Mouse (Mus musculus): ENCODE results near the gene Agpat3.

Agpat3 gene

DNA sequence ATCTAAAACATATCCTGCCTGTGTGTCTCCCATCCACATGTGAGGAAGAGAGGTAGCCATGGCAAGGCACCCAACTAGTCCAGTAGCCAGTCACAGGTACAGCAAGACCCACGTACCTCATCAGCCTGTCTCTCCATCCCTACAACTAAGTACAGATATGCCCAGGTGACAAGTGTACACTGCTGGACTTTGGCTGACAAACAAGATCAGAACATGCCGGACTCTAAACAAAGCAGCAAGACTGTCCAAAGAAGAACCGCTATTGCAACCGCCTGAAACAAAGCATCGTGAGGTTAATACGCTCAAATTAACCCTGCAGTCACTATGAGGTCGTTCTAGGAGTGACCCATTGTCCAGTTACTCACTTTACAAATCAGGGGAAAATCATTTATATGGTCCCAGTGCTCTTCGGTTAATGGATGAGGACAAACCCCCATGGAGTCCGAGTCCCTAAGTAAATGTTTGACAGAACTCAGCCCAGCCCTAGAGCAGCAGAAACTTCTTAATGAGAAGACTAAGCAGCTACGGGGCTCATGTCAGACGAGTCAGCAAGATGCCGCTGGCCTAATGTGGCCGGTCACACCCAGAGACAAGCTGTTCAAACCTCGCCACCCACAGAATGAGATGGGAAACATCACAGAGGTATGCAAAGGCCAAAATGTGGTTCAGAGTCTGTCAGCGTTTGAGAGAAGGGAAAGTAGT, 2.7 kb downstream of the Agpat3 start:
- POLR2A ChIA-PET: interaction anchor here in 3 of 4 experiments (0.9 to 3.0 kb wide), 8 partner anchors 13 to 116 kb away, joined by 3 to 14 read pairs (median 8); no protein-coding TSS in a partner anchor
- CTCF ChIA-PET: interaction anchor here in 1 of 4 experiments (1.4 kb wide), 1 partner anchor 26 kb away, joined by 4 read pairs; no protein-coding TSS in a partner anchor

DNA sequence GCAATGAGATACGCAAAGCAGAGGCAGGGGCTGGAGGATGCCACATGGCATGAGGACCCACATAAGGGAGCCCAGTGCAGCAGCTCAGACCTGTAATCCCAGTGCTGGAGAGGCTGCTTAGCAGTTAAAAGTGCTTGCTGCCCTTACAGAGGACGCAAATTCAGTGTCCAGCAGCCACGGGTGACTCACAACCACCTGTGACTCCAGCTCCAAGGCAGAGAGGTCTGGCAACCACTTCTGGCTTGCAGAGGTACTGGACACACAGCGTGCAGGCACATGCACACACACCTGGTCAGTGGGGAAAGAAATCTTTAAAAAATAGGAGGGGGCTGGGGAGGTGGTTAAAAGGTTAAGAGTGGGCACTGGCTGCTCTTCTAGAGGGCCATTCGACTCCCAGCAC, 4.1 kb downstream of the Agpat3 start:
- CTCF ChIA-PET: interaction anchor here in 1 of 4 experiments (1.4 kb wide), 1 partner anchor 25 kb away, joined by 4 read pairs; no protein-coding TSS in a partner anchor
- POLR2A ChIA-PET: interaction anchor here in 2 of 4 experiments (0.9 to 2.9 kb wide), 7 partner anchors 10 to 43 kb away, joined by 3 to 14 read pairs (median 5); no protein-coding TSS in a partner anchor

DNA sequence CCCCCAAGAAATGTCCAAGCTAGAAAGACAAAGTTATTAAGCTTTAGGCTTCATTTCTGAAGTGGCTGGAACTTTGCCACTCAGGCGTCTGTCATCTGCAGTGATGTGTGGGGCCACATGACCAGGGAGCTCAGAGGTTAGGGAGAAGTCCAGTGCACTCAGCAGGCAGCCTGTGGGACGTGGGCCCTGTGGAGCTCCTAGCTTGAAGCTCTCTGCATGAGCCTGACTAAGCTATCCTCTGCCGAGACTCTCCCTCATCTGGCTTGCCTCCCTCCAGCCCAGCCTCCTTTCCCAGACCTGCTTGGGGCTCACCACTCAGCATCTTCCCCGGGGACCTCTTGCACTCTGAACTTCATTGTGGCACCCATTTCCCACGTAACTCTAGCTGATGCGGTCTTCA, 4.8 kb downstream of the Agpat3 start:
- POLR2A ChIA-PET: interaction anchor here in 3 of 4 experiments (0.5 to 2.9 kb wide), 15 partner anchors 8 to 154 kb away, joined by 3 to 14 read pairs (median 4); partner anchors contain the start of gene Pdxk (in 1 of the 3)

DNA sequence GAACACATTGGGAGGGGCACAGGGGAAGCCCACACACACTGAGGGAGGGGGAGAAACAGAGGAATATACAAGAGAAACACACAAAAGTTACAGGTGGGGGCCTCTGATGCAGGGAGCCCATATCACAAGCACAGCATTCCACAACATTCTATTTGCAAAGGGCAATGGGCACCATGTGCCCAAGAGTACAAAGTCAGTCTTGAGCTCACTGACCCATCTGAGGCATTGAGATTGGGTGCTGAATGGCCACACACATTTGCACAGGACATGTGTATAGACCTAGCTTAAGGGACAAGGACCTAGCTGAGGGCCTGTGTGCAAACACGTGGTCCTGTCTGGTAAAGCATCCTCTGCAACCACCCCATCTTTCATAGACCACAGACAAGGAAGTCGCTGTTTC, 6.8 kb downstream of the Agpat3 start:
- ChIA-PET CTCF (interaction anchor here in 1 of 4 experiments (0.7 kb wide), 1 partner anchor 741 kb away, joined by 4 read pairs; no protein-coding TSS in a partner anchor), POLR2A (interaction anchor here in 1 of 4 experiments (2.9 kb wide), 1 partner anchor 19 kb away, joined by 14 read pairs; no protein-coding TSS in a partner anchor)

More for the DNA sequence above, 4.8 kb downstream of the Agpat3 start:
- CTCF ChIA-PET: interaction anchor here in 2 of 4 experiments (0.6 kb wide), 3 partner anchors 12 to 1310 kb away, joined by 3 to 11 read pairs (median 9); no protein-coding TSS in a partner anchor

DNA sequence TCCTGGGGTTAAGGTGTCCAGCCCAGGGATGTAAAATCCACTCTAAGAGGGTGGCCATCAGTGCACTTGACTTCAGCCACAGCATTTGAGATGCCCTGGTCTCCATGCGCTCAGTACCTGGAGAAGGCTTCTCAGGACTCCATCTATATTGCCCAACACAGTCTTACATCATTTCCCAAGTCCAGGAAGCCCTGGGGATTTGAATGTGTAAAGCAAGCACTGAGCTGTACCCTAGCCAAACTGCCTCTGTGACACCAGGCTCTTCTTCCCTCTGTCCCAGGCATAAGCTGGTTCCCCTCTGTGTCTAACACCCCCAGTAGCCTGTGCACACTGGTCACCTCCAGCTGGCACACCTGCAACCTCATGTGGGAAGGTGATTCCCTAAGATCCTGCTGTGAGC, 10.2 kb downstream of the Agpat3 start:
- ChIA-PET POLR2A (interaction anchor here in 3 of 4 experiments (0.6 to 2.8 kb wide), 8 partner anchors 9 to 99 kb away, joined by 3 to 19 read pairs (median 4); no protein-coding TSS in a partner anchor), CTCF (interaction anchor here in 1 of 4 experiments (0.5 kb wide), 1 partner anchor 67 kb away, joined by 3 read pairs; no protein-coding TSS in a partner anchor)

DNA sequence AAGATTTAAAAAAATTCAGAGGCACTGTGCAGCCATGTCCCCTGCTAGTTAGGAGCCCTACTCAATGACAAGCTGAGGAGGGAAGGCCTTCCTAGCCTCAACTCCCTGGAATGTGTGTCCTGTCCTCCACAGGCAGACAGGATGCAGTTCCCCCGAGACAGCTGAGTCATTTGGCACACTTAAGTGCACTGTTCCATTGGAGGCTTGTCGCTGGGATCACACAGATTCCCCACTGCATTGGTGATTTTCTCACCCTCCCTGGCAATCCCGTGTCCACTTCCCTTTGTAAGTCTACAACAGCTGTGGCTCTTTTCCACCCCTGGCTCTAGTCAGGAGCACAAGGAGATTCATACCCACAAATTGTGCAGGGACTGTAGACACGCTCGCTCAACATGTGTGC, 14.1 kb downstream of the Agpat3 start:
- POLR2A ChIA-PET: interaction anchor here in 3 of 4 experiments (0.6 to 2.2 kb wide), 6 partner anchors 12 to 1830 kb away, joined by 3 to 18 read pairs (median 6); partner anchors contain the start of gene Lrrc3 (in 1 of the 3)
- CTCF ChIA-PET: interaction anchor here in 1 of 4 experiments (0.5 kb wide), 1 partner anchor 16 kb away, joined by 12 read pairs; no protein-coding TSS in a partner anchor

DNA sequence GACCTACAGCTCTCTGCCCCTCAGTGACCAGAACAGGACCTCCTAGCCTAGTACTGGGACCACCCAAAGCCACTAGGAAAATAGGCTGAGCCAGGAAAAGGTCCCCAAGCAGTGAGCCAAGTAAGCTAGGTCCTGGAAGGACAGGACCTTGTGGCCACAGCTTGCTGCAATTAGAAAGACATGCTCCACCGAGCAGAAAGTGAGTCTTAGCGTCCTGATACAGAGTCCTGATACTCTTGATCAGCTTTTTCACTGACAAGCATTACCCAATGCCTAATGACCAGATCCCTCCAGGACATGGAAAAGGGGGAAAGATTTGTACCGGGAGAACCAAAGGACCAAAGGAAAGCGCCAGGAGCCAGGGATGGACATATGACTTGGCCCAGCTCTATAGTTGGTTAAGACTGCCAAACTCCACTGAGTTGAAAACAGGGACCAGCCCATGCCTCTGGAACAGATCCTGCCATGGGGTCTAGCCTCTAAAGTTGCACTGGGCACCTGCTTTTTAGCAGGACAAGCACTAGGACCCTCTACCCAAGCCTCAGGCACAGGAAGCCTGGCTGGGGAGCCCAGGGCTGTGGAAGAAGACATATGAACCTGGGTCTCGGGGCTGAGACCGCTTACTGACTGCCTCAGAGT, 17.2 kb downstream of the Agpat3 start:
- ChIA-PET CTCF (interaction anchor here in 2 of 4 experiments (0.5 to 1.4 kb wide), 5 partner anchors 12 to 168 kb away, joined by 3 to 4 read pairs (median 3); no protein-coding TSS in a partner anchor), POLR2A (interaction anchor here in 2 of 4 experiments (0.9 to 1.8 kb wide), 6 partner anchors 9 to 16 kb away, joined by 3 to 7 read pairs (median 4); no protein-coding TSS in a partner anchor)

DNA sequence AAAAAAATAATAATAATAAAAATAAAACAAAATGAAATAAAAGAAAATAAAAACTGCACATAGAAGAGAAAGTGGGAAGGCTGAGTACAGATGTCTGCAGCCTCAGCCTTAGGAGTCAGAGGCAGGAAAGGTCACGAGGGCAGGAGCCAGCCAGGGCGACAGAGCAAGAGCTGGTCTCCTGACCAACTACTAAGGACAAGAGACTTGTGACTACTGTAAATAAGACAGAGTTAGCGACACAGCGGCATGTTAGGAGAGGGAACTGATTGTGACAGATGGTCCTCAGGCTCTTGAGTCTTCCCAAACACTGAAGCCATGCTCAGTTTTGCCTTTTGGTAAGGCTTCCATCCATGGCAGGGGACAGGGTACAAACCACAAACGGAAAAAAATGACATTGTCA, 20.7 kb downstream of the Agpat3 start:
- CTCF ChIA-PET: no interaction called here

DNA sequence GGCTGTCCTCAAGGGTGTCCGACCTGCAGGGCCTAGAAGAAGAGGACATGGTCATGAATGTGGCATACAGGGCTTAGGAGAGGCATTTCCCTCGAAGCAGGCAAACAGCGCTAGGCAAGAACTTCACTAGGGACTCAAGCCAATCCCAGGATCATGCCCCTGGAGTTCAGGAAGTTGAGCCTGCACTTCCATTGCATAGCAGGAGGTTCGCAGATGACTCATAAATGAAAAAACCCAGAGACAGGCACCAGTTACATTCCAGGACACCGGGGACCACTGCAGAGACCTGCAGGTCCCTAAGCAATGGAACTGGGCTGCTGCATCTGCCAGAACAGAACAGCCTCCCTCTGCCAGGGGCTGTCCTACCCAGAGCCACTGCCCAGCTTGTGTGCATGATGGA, 23.0 kb downstream of the Agpat3 start:
- CTCF ChIA-PET: interaction anchor here in 1 of 4 experiments (0.6 kb wide), 1 partner anchor 24 kb away, joined by 4 read pairs; no protein-coding TSS in a partner anchor
- POLR2A ChIA-PET: interaction anchor here in 3 of 4 experiments (0.6 to 8.8 kb wide), 4 partner anchors 11 to 63 kb away, joined by 3 to 152 read pairs (median 3); no protein-coding TSS in a partner anchor

More for the DNA sequence above, 20.7 kb downstream of the Agpat3 start:
- POLR2A ChIA-PET: interaction anchor here in 2 of 4 experiments (0.7 to 1.7 kb wide), 6 partner anchors 9 to 35 kb away, joined by 3 to 5 read pairs (median 4); no protein-coding TSS in a partner anchor

DNA sequence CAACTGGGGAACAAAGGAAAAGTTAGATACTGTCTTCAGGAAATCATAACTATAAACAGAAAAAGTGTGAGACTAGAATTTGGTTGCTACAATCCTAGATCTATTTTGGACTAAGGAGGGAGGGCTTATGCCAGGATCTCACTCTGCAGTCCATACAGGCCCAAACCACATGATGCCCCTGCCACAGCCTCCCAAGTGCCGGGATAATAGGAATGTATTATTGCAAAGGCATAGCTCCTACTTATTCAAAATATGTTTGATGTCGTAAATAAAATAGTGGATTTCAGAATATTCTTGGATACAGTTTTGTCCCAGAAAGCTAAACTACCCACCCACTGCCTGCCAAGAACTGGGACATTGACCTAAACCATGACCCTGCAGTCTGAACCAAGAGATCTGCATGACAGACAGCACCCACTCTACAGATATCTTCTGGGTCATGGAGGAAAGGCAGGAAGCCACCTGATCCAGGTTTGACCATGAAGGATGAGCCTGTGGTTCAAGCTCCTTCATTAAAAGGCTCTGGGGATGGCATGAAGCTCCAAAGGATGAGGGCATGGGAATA, 24.2 kb downstream of the Agpat3 start:
- CTCF ChIA-PET: interaction anchor here in 2 of 4 experiments (0.5 to 1.2 kb wide), 3 partner anchors 9 to 1899 kb away, joined by 3 to 4 read pairs (median 3); no protein-coding TSS in a partner anchor
- POLR2A ChIA-PET: interaction anchor here in 3 of 4 experiments (0.6 to 8.8 kb wide), 16 partner anchors 11 to 1233 kb away, joined by 3 to 152 read pairs (median 4); no protein-coding TSS in a partner anchor

DNA sequence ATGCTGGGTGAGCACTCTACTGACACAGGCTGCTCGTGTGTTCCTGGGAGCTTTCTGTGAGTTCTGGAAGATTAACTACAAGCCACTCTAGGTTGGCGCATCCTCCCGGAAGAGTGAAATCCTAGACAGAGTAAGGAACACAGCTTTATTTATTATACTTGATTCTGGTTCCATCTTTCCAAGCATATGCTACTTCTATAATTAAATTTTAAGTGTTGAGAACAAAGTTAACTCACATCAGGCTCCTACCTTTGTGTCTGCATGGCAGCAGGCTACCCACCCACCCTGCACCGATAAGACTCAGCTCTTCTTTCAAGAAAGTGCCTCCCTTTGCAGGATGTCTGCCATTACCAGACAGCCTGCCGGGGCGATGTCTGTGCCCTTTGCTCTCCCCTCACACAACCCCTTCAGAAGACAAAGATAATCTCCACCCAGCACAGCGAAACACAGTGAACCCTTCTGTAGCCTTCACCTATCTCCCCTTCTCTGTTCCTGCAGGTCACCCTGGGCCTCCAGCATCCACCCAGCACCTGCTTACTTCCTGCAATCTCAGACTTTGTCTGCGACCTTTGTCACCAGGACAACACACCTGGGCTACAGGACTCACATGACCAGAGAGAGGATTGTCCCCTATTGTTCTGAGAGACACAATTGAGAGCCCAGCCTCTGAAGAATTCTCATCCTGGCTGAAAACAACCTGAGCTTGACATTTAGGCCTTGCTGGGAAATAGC, 26.2 kb downstream of the Agpat3 start:
- POLR2A ChIA-PET: interaction anchor here in 3 of 4 experiments (0.5 to 8.8 kb wide), 78 partner anchors 9 to 1725 kb away, joined by 3 to 152 read pairs (median 5); partner anchors contain the start of genes D10Jhu81e (in 1 of the 3), Pdxk (in 1 of the 3), Pfkl (in 1 of the 3) and Pttg1ip (in 1 of the 3)
- CTCF ChIA-PET: interaction anchor here (0.5 to 2.2 kb wide), 22 partner anchors 14 to 1583 kb away, joined by 3 to 25 read pairs (median 5); partner anchors contain the start of genes Med16 (in 1 of the 4) and Rrp1 (in 1 of the 4)

DNA sequence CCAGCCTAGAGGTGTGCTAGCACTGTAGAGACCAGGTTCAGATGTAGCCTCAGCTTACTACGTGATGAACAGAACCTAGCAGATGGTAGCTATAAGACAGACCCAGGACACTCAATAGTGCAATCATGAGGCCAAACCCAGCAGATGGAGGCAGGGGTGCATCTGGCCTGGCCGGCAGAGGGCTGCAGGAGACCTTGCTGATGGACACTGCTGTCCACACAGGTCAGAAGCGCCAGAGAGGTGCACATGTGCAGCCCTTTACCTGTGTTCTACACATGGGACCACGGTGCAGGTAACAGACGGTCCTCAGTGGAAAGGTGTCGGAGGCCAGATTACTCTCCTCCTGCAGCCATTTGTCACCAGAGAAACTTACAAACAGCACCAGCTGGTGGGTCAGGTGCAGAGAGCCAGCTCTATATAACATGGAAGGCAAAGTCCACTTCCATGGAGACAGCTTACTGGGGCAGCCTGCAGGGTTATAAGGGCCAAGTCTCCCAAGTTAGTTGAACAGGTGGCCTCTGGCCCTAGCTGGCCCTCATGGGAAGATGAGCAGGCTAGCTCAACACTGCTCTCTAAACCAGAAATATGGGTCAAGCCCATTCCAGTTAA, 27.6 kb downstream of the Agpat3 start:
- ChIA-PET CTCF (interaction anchor here (0.6 to 3.8 kb wide), 14 partner anchors 13 to 782 kb away, joined by 3 to 21 read pairs (median 4); partner anchors contain the start of gene Rrp1 (in 1 of the 4)), POLR2A (interaction anchor here (0.9 to 8.8 kb wide), 22 partner anchors 10 to 743 kb away, joined by 3 to 152 read pairs (median 5); partner anchors contain the start of gene Pttg1ip (in 1 of the 4))

DNA sequence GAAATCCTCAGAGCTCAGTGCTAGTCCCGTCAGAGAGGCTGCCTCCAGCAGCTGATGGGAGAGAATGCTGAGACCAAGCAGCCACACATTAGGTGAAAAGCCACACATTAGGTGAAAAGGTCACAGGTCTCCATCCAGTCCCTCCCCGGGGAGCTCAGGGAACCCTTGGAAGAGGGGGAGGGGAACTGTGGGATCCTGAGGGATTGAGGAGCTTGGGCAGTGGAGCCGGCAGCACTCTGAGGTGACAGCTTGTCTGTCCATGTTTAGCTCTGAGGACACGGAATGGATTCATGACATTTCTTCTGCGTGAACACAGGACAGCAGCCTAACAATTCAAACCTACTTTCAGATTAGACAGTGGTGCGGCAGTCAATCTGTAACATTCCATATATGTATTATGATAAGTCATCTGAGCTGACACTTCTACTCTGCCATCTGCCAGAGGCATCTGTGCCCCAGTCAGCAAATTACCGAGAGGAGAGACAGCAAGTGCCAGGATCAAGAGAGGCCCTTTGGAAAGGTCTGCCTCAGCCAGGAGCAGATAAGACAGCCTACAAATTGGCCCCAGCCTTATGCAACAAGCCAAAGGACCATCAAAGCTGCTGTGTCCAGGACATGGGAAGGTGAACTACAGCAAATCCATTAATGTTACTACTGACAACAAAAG, 28.9 kb downstream of the Agpat3 start:
- ChIA-PET POLR2A (interaction anchor here in 3 of 4 experiments (0.6 to 8.8 kb wide), 15 partner anchors 8 to 716 kb away, joined by 3 to 152 read pairs (median 6); partner anchors contain the start of gene Trappc10 (in 1 of the 3)), CTCF (interaction anchor here (0.6 to 3.8 kb wide), 28 partner anchors 9 to 339 kb away, joined by 3 to 21 read pairs (median 4); partner anchors contain the start of gene Rrp1 (in 2 of the 4))

DNA sequence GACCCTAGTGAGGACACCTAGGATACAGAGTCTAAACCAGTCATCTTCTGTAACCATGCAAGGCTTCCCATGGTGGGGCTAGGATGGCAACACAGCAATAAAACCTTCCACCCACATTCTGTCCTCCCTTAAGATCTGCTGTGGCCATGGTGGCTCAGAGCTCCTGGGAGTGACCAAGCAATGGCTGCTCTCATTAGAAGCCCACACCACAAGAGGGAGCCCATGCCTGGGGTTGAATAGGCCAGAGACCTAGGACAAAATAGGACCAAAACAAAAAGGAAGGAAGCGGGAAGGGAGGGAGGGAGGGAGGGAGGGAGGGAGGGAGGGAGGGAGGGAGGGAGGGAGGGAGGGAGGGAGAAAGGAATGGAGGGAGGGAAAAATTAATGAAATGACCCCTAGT, 29.5 kb downstream of the Agpat3 start:
- CTCF ChIA-PET: interaction anchor here (0.6 to 3.8 kb wide), 31 partner anchors 8 to 338 kb away, joined by 3 to 21 read pairs (median 5); partner anchors contain the start of gene Rrp1 (in 2 of the 4)

DNA sequence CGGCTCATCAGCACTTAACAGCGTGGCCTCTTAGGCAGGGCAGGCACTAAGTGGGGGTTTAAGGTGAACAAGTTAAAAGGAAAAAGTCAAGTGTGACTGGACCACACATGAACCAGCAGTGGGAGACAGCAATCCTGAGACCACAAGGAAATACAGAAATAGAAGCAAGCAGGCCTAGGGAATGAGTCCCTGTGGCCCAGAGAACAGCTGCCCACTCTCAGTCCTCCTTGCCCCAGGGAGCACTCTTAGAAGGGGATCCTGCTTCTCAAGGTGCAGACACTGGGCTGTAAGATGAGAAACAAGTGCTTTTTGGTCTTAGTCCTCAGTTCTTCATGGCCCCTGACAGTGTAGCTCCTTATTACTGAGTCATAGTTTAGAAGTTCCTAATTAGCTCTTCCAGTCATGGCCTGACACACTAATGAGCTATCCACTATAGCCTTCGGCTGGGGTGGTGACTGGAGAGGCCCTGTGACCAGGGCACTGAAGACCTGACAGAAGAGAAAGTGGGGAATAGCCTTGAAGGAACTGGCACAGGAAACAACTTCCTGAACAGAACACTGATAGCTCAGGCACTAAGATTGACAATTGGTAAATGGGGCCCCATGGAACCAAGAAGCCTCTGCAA, 31.0 kb downstream of the Agpat3 start:
- ChIA-PET POLR2A (interaction anchor here in 3 of 4 experiments (0.6 to 2.3 kb wide), 8 partner anchors 9 to 77 kb away, joined by 3 to 6 read pairs (median 4); no protein-coding TSS in a partner anchor), CTCF (interaction anchor here in 2 of 4 experiments (0.9 to 3.8 kb wide), 4 partner anchors 42 to 57 kb away, joined by 3 to 16 read pairs (median 4); no protein-coding TSS in a partner anchor)

More for the DNA sequence above, 29.5 kb downstream of the Agpat3 start:
- POLR2A ChIA-PET: interaction anchor here in 3 of 4 experiments (0.6 to 8.8 kb wide), 16 partner anchors 8 to 715 kb away, joined by 3 to 152 read pairs (median 6); partner anchors contain the start of gene Trappc10 (in 1 of the 3)
